Mouse (Mus musculus) v-Abl transformed pro-B cells (cell line): ENCODE data around the gene Pip4k2b.

Experiments used
- in situ Hi-C, 2 experiments: fragments of 400-800 bp; cut with MboI; formaldehyde crosslinking; loops; one replicate each; pipeline ENCODE4 v1.15.1; 2025; ENCODE audit not compliant: unreplicated experiment in 2 of 2

The Pip4k2b gene

GRCm38 (mm10) chr11:97758942-97759341, 14.4 kb upstream of the Pip4k2b start:
- in situ Hi-C loops, result no loop called here

- in situ Hi-C loops, result no loop called here
These were observed 13.6 kb upstream of the Pip4k2b start for GRCm38 (mm10) chr11:97758125-97758524.

GRCm38 (mm10) chr11:97753277-97753676, 8.8 kb upstream of the Pip4k2b start:
- in situ Hi-C loops, result no loop called here

- in situ Hi-C loops, result no loop called here
These were observed 4.0 kb upstream of the Pip4k2b start for GRCm38 (mm10) chr11:97748496-97748895.

- in situ Hi-C loops, result no loop called here
These were observed 3.3 kb upstream of the Pip4k2b start for GRCm38 (mm10) chr11:97747773-97748172.

- in situ Hi-C loops, result no loop called here
These were observed 822 bp upstream of the Pip4k2b start for GRCm38 (mm10) chr11:97745331-97745721.

- in situ Hi-C loops, result no loop called here
These were observed 320 bp upstream of the Pip4k2b start for GRCm38 (mm10) chr11:97744718-97745330.

- in situ Hi-C loops, result no loop called here
These were observed 1.1 kb downstream of the Pip4k2b start for GRCm38 (mm10) chr11:97743423-97743822.

- in situ Hi-C loops, result no loop called here
These were observed 1.9 kb downstream of the Pip4k2b start for GRCm38 (mm10) chr11:97742591-97742990.

- in situ Hi-C loops, result no loop called here
These were observed 2.3 kb downstream of the Pip4k2b start for GRCm38 (mm10) chr11:97742157-97742556.

GRCm38 (mm10) chr11:97740190-97740589, 4.3 kb downstream of the Pip4k2b start:
- in situ Hi-C loops, result no loop called here

- in situ Hi-C loops, result loop anchor here in 1 of 2 experiments (5.0 kb wide), 1 partner anchor 97 kb away; no protein-coding TSS in a partner anchor
These were observed 5.3 kb downstream of the Pip4k2b start for GRCm38 (mm10) chr11:97739155-97739554.

- in situ Hi-C loops, result loop anchor here in 1 of 2 experiments (5.0 kb wide), 1 partner anchor 96 kb away; no protein-coding TSS in a partner anchor
These were observed 5.8 kb downstream of the Pip4k2b start for GRCm38 (mm10) chr11:97738703-97739102.

GRCm38 (mm10) chr11:97737600-97737999, 6.9 kb downstream of the Pip4k2b start:
- in situ Hi-C loops, result loop anchor here in 1 of 2 experiments (5.0 kb wide), 1 partner anchor 95 kb away; no protein-coding TSS in a partner anchor

- in situ Hi-C loops, result loop anchor here in 1 of 2 experiments (5.0 kb wide), 1 partner anchor 94 kb away; no protein-coding TSS in a partner anchor
These were observed 7.9 kb downstream of the Pip4k2b start for GRCm38 (mm10) chr11:97736645-97737044.

GRCm38 (mm10) chr11:97734810-97735209, 9.7 kb downstream of the Pip4k2b start:
- in situ Hi-C loops, result loop anchor here in 1 of 2 experiments (5.0 kb wide), 2 partner anchors 38 to 93 kb away; no protein-coding TSS in a partner anchor

GRCm38 (mm10) chr11:97733689-97734088, 10.8 kb downstream of the Pip4k2b start:
- in situ Hi-C loops, result loop anchor here in 1 of 2 experiments (5.0 kb wide), 1 partner anchor 36 kb away; no protein-coding TSS in a partner anchor

- in situ Hi-C loops, result no loop called here
These were observed 15.8 kb downstream of the Pip4k2b start for GRCm38 (mm10) chr11:97728730-97729129.

GRCm38 (mm10) chr11:97728311-97728710, 16.2 kb downstream of the Pip4k2b start:
- in situ Hi-C loops, result no loop called here

GRCm38 (mm10) chr11:97723709-97724108, 20.8 kb downstream of the Pip4k2b start:
- in situ Hi-C loops, result loop anchor here in 1 of 2 experiments (25.0 kb wide), 1 partner anchor 1661 kb away; the partner anchor contains the start of gene Ube2z

- in situ Hi-C loops, result loop anchor here in 1 of 2 experiments (25.0 kb wide), 1 partner anchor 1659 kb away; the partner anchor contains the start of gene Ube2z
These were observed 23.2 kb downstream of the Pip4k2b start for GRCm38 (mm10) chr11:97721338-97721737.

- in situ Hi-C loops, result loop anchor here in 1 of 2 experiments (25.0 kb wide), 1 partner anchor 1657 kb away; the partner anchor contains the start of gene Ube2z
These were observed 25.5 kb downstream of the Pip4k2b start for GRCm38 (mm10) chr11:97719041-97719440.
